Mouse (Mus musculus) liver, embryonic 16.5 days (tissue): ENCODE results near the gene Phf20. TPM values are rescaled to one million over a fixed set of nuclear protein-coding genes. Genes with fewer than 3 reads are reported as not detected.

Experiments used
- ATAC-seq: fragments of 200-750 bp; cut with Nextera tagmentation; 2 replicates; pipeline ENCODE4 v1.8.0; 2017; ENCODE audit warnings: low read depth, mild to moderate bottlenecking, moderate number of reproducible peaks, moderate library complexity
- H3K27ac ChIP-seq: fragments of 300-500 bp; sonication (generic); 2 replicates; pipeline ENCODE4 v1.5.1; 2014; ENCODE audit warnings: mild to moderate bottlenecking, low read length
- H3K27me3 ChIP-seq: fragments of 300-500 bp; sonication (generic); 2 replicates; pipeline ENCODE4 v1.6.1; 2014; ENCODE audit warnings: low read depth, low read length, mixed read lengths; ENCODE audit not compliant: control insufficient read depth, insufficient read depth
- H3K36me3 ChIP-seq: fragments of 300-500 bp; sonication (generic); 2 replicates; pipeline ENCODE4 v1.6.1; 2014; ENCODE audit warnings: mild to moderate bottlenecking; ENCODE audit not compliant: control insufficient read depth, insufficient read depth
- H3K4me1 ChIP-seq: fragments of 300-500 bp; sonication (generic); 2 replicates; pipeline ENCODE4 v1.6.1; 2014; ENCODE audit warnings: low read depth, low read length, mixed read lengths; ENCODE audit not compliant: control insufficient read depth
- H3K4me2 ChIP-seq: fragments of 300-500 bp; sonication (generic); 2 replicates; pipeline ENCODE4 v1.6.1; 2014; ENCODE audit warnings: low read depth, low read length, mixed read lengths
- H3K4me3 ChIP-seq: fragments of 300-500 bp; sonication (generic); 2 replicates; pipeline ENCODE4 v1.5.1; 2014; ENCODE audit warnings: low read depth, mild to moderate bottlenecking, low read length
- H3K9ac ChIP-seq: fragments of 300-500 bp; sonication (generic); 2 replicates; pipeline ENCODE4 v1.6.1; 2014; ENCODE audit warnings: low read depth, low read length
- H3K9me3 ChIP-seq: fragments of 300-500 bp; sonication (generic); replicated peaks from 2 replicates; pipeline ENCODE4 v1.6.1; 2016; ENCODE audit warnings: low read length; ENCODE audit not compliant: control insufficient read depth
- WGBS: fragments of 180-500 bp; shearing (Covaris S2); extraction: QIAGEN DNeasy Blood & Tissue Kit; methylation state at CpG from one replicate; pipeline ENCODE4 v1.1.7; 2014; ENCODE audit not compliant: insufficient replicate concordance; 5-methylcytosine and 5-hydroxymethylcytosine counted together
- polyA plus RNA-seq: library from polyadenylated mRNA; unstranded; fragments of >200 nt; fragmentation: Nextera tagmentation; extraction: Ambion mirVana; gene quantifications from 2 replicates; pipeline ENCODE4 v1.2.1, GENCODE M21; 2015

Gene Phf20
- polyA plus RNA-seq, 1 experiment from 2014 or later, result 13.8 TPM

- H3K27ac ChIP-seq, result no peak overlapping the region
- no peak overlapping the region for H3K4me3 ChIP-seq
- no peaks in the 10 kb centered on the region; the same call in none of the 2 replicates for H3K36me3 ChIP-seq
- no peak overlapping the region for H3K9ac ChIP-seq
- 80% methylated on average over 6 of the region's 6 CpGs for WGBS
- no peaks in the 10 kb centered on the region for H3K4me1 ChIP-seq
- no peaks in the 10 kb centered on the region for H3K9me3 ChIP-seq
- no peak for ATAC-seq
- H3K4me2 ChIP-seq, result no peak overlapping the region
- H3K27me3 ChIP-seq, result no peaks in the 10 kb centered on the region
Observed at GRCm38 (mm10) chr2:156272553-156272952, 76.3 kb downstream of the Phf20 start.

GRCm38 (mm10) chr2:156278226-156279017, 82.2 kb downstream of the Phf20 start:
- no peak overlapping the region for H3K4me2 ChIP-seq
- peak; percentile 45 for ATAC-seq
- no peaks in the 10 kb centered on the region for H3K4me1 ChIP-seq
- H3K27me3 ChIP-seq, result no peaks in the 10 kb centered on the region
- H3K4me3 ChIP-seq, result no peak overlapping the region
- H3K9me3 ChIP-seq, result no peaks in the 10 kb centered on the region
- WGBS, result 18% methylated on average over 4 of the region's 4 CpGs
- no peaks in the 10 kb centered on the region; the same call in 1 of the 2 replicates for H3K36me3 ChIP-seq
- H3K27ac ChIP-seq, result no peak overlapping the region
- no peak overlapping the region for H3K9ac ChIP-seq

GRCm38 (mm10) chr2:156281227-156281626, 85.0 kb downstream of the Phf20 start:
- H3K27me3 ChIP-seq, result no peaks in the 10 kb centered on the region
- no peaks in the 10 kb centered on the region for H3K9me3 ChIP-seq
- H3K9ac ChIP-seq, result no peak overlapping the region
- no peak overlapping the region for H3K27ac ChIP-seq
- H3K4me2 ChIP-seq, result no peak overlapping the region
- no peaks in the 10 kb centered on the region for H3K4me1 ChIP-seq
- 66% methylated on average over 4 of the region's 4 CpGs for WGBS
- H3K4me3 ChIP-seq, result no peak overlapping the region
- no peak for ATAC-seq
- no peaks in the 10 kb centered on the region for H3K36me3 ChIP-seq

GRCm38 (mm10) chr2:156285161-156285560, 88.9 kb downstream of the Phf20 start:
- Histone ChIP-seq H3K9me3 (no peaks in the 10 kb centered on the region), H3K27me3 (no peaks in the 10 kb centered on the region), H3K27ac (no peak overlapping the region), H3K4me2 (no peak overlapping the region), H3K36me3 (peaks cover 2% of the 10 kb centered on the region; the same call in 1 of the 2 replicates), H3K9ac (no peak overlapping the region), H3K4me1 (no peaks in the 10 kb centered on the region), H3K4me3 (no peak overlapping the region)
- ATAC-seq, result no peak
- 64% methylated on average over 2 of the region's 2 CpGs for WGBS

- 86% methylated on average over 4 of the region's 4 CpGs for WGBS
- no peak for ATAC-seq
- H3K36me3 ChIP-seq, result peaks cover 2% of the 10 kb centered on the region; the same call in 1 of the 2 replicates
- no peaks in the 10 kb centered on the region for H3K4me1 ChIP-seq
- H3K4me3 ChIP-seq, result no peak overlapping the region
- no peaks in the 10 kb centered on the region for H3K9me3 ChIP-seq
- H3K9ac ChIP-seq, result no peak overlapping the region
- no peak overlapping the region for H3K27ac ChIP-seq
- no peak overlapping the region for H3K4me2 ChIP-seq
- no peaks in the 10 kb centered on the region for H3K27me3 ChIP-seq
Observed at GRCm38 (mm10) chr2:156286733-156287132, 90.5 kb downstream of the Phf20 start.

GRCm38 (mm10) chr2:156288222-156288621, 92.0 kb downstream of the Phf20 start:
- Histone ChIP-seq H3K27ac (no peak overlapping the region), H3K4me2 (no peak overlapping the region), H3K4me1 (no peaks in the 10 kb centered on the region), H3K9ac (no peak overlapping the region), H3K36me3 (peaks cover 4% of the 10 kb centered on the region; the same call in 1 of the 2 replicates), H3K27me3 (no peaks in the 10 kb centered on the region), H3K4me3 (no peak overlapping the region), H3K9me3 (no peaks in the 10 kb centered on the region)
- WGBS, result 67% methylated on average over 2 of the region's 2 CpGs
- ATAC-seq, result no peak

- 78% methylated on average over 2 of the region's 2 CpGs for WGBS
- Histone ChIP-seq H3K9me3 (no peaks in the 10 kb centered on the region), H3K4me2 (no peak overlapping the region), H3K4me3 (no peak overlapping the region), H3K9ac (no peak overlapping the region), H3K27me3 (no peaks in the 10 kb centered on the region), H3K4me1 (no peaks in the 10 kb centered on the region), H3K27ac (no peak overlapping the region), H3K36me3 (peaks cover 4% of the 10 kb centered on the region; the same call in 1 of the 2 replicates)
- no peak for ATAC-seq
Observed at GRCm38 (mm10) chr2:156289552-156290160, 93.4 kb downstream of the Phf20 start.

- Histone ChIP-seq H3K4me2 (no peak overlapping the region), H3K4me3 (no peak overlapping the region), H3K27me3 (no peaks in the 10 kb centered on the region), H3K4me1 (no peaks in the 10 kb centered on the region; the same call in none of the 2 replicates), H3K27ac (no peak overlapping the region), H3K9ac (no peak overlapping the region), H3K36me3 (peaks cover 4% of the 10 kb centered on the region; the same call in 1 of the 2 replicates), H3K9me3 (no peaks in the 10 kb centered on the region)
- WGBS, result 51% methylated on average over 1 of the region's 1 CpGs
- ATAC-seq, result no peak
Observed at GRCm38 (mm10) chr2:156291998-156292397, 95.7 kb downstream of the Phf20 start.

- Histone ChIP-seq H3K4me2 (no peak overlapping the region), H3K4me3 (no peak overlapping the region), H3K36me3 (0 out of 2 replicates have a peak, but pooled peaks cover 3% of the 10 kb centered on the region), H3K9me3 (no peaks in the 10 kb centered on the region), H3K4me1 (no peaks in the 10 kb centered on the region; the same call in none of the 2 replicates), H3K27ac (0 out of 2 replicates have a peak overlapping the region, but pooled peaks have one; percentile 16), H3K27me3 (no peaks in the 10 kb centered on the region), H3K9ac (no peak overlapping the region)
- 0 out of 2 replicates have a peak, but pooled peaks have one; percentile 32 for ATAC-seq
- WGBS, result 84% methylated on average over 2 of the region's 2 CpGs
Observed at GRCm38 (mm10) chr2:156295601-156296063, 99.4 kb downstream of the Phf20 start.
